Mouse (Mus musculus) liver, embryonic 14.5 days (tissue): Measurements from ENCODE around the gene Tmem169. TPM values are rescaled to one million over a fixed set of nuclear protein-coding genes. Genes with fewer than 3 reads are reported as not detected.

Source experiments
- ATAC-seq: fragments of 200-750 bp; cut with Nextera tagmentation; 2 replicates; pipeline ENCODE4 v1.8.0; 2017; ENCODE audit warnings: moderate number of reproducible peaks, mild to moderate bottlenecking, moderate library complexity; ENCODE audit not compliant: insufficient read depth
- DNase-seq, 3 experiments: peaks; one replicate each; pipeline ENCODE4 v3.0.0-alpha.2; 2012 to 2013; ENCODE audit warnings: low read depth in 3 of 3, low spot score in 3 of 3
- H3K27ac ChIP-seq: fragments of 300-500 bp; sonication (generic); 2 replicates; pipeline ENCODE4 v1.5.1; 2014; ENCODE audit warnings: moderate library complexity, mild to moderate bottlenecking, control low read depth, inconsistent platforms
- H3K27me3 ChIP-seq: fragments of 300-500 bp; sonication (generic); 2 replicates; pipeline ENCODE4 v1.6.1; 2014; ENCODE audit warnings: mild to moderate bottlenecking, low read length, moderate library complexity; ENCODE audit not compliant: control insufficient read depth, insufficient read depth
- H3K36me3 ChIP-seq: fragments of 300-500 bp; sonication (generic); replicated peaks from 2 replicates; pipeline ENCODE4 v1.6.1; 2014; ENCODE audit warnings: low read depth; ENCODE audit not compliant: control insufficient read depth, insufficient read depth
- H3K4me1 ChIP-seq, 2 experiments: fragments of 200-500 bp in 1 of 2; fragments of 300-500 bp in 1 of 2; sonication (generic) in 1 of 2; replicated peaks; 2 replicates each; pipeline ENCODE4 v1.6.1; 2012 to 2014; ENCODE audit warnings: antibody characterized with exemption in 1 of 2, inconsistent platforms in 1 of 2, low read length in 1 of 2; ENCODE audit not compliant: control insufficient read depth in 2 of 2, insufficient read depth in 2 of 2
- H3K4me2 ChIP-seq: fragments of 300-500 bp; sonication (generic); 2 replicates; pipeline ENCODE4 v1.6.1; 2014; ENCODE audit warnings: low read depth, mild to moderate bottlenecking, control low read depth, moderate library complexity
- H3K4me3 ChIP-seq, 2 experiments: fragments of 200-500 bp in 1 of 2; fragments of 300-500 bp in 1 of 2; sonication (generic) in 1 of 2; 2 replicates each; pipeline ENCODE4 v1.5.1; 2012 to 2014; ENCODE audit warnings: low read depth in 2 of 2, low read length in 2 of 2, mild to moderate bottlenecking in 2 of 2, control low read depth in 1 of 2, inconsistent platforms in 1 of 2, moderate library complexity in 1 of 2; ENCODE audit not compliant: insufficient read depth in 1 of 2
- H3K9ac ChIP-seq: fragments of 300-500 bp; sonication (generic); replicated peaks from 2 replicates; pipeline ENCODE4 v1.6.1; 2014; ENCODE audit warnings: mild to moderate bottlenecking, control low read depth, moderate library complexity
- H3K9me3 ChIP-seq: fragments of 300-500 bp; sonication (generic); 2 replicates; pipeline ENCODE4 v1.6.1; 2016; ENCODE audit warnings: low read length, mixed read lengths; ENCODE audit not compliant: control insufficient read depth
- CTCF ChIP-seq: IDR thresholded peaks from 2 replicates; pipeline ENCODE4 v1.5.1; 2016; ENCODE audit warnings: antibody characterized with exemption, low read depth, control low read depth
- EP300 ChIP-seq: IDR thresholded peaks from 2 replicates; pipeline ENCODE4 v1.6.1; 2016; ENCODE audit warnings: antibody characterized with exemption, low read depth
- WGBS: fragments of 180-500 bp; shearing (Covaris S2); extraction: QIAGEN DNeasy Blood & Tissue Kit; methylation state at CpG from one replicate; pipeline ENCODE4 v1.1.7; 2014; ENCODE audit not compliant: insufficient replicate concordance; 5-methylcytosine and 5-hydroxymethylcytosine counted together
- polyA plus RNA-seq, 2 experiments: library from polyadenylated mRNA; depleted of rRNA in 1 of 2; stranded (reverse) in 1 of 2; unstranded in 1 of 2; fragments of >200 nt; fragmentation: Nextera tagmentation in 1 of 2; extraction: Ambion mirVana in 1 of 2; gene quantifications; 2 replicates each; pipeline versions ENCODE4 v1.2.1 to v1.2.3; 2012 to 2014

Tmem169 gene
- polyA plus RNA-seq, 2 experiments, result 0.50 to 0.81 TPM

DNA sequence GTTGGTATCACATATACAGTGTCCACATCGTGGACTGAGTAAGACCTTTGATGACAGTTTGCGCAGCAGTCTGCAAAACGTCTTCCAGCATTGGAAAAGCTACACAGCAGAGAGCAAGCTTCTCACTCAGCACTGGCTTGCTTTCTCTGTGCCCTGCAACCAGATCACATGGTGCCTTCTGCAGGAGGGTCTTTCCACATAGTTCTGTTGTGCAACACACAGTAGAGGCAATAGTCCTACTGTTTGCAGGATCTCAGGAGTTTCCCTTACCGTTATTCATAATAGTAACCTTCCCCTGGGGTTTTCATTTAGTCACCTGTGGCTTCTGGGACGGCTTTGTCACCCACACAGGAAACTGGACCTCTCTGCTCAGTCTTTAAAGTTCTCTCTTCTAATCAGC lies 36.6 kb downstream of the Tmem169 start:
- Histone ChIP-seq H3K4me2 (no peak overlapping the region), H3K9ac (no peak overlapping the region), H3K36me3 (no peaks in the 10 kb centered on the region; the same call in 1 of the 2 replicates), H3K4me3 (no peak overlapping the region), H3K27ac (no peak overlapping the region), H3K4me1 (no peaks in the 10 kb centered on the region), H3K9me3 (no peaks in the 10 kb centered on the region), H3K27me3 (no peaks in the 10 kb centered on the region)
- ATAC-seq (no peak), DNase-seq (no peak)
- no peak for TF ChIP-seq CTCF
- no peak for TF ChIP-seq EP300
- 63% methylated on average over 5 of the region's 5 CpGs for WGBS

DNA sequence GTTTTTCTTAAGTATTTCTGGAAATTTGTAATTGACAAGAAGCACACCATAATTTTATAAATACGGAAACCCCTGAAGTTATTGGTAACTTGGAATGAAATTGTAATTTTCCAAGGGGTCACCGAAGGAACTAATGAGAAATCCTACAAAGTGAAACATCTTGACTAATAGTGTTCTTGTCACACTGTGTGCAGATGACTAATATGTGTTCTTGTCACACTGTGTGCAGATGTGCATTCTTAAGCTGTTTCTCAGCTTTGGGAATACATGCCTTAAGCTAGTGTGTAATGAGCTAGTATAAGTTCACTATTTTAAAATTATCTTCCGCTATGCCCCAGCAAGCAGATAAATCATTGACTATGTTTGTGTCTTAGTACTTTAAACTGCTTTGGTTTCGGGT lies 39.1 kb downstream of the Tmem169 start:
- Histone ChIP-seq H3K9me3 (no peaks in the 10 kb centered on the region), H3K4me1 (no peaks in the 10 kb centered on the region), H3K27me3 (no peaks in the 10 kb centered on the region), H3K9ac (no peak overlapping the region), H3K4me3 (no peak overlapping the region), H3K27ac (no peak overlapping the region), H3K4me2 (no peak overlapping the region), H3K36me3 (no peaks in the 10 kb centered on the region; the same call in none of the 2 replicates)
- WGBS, result 78% methylated on average over 4 of the region's 4 CpGs
- ATAC-seq (no peak), DNase-seq (no peak)
- no peak for TF ChIP-seq CTCF
- TF ChIP-seq EP300, result no peak

DNA sequence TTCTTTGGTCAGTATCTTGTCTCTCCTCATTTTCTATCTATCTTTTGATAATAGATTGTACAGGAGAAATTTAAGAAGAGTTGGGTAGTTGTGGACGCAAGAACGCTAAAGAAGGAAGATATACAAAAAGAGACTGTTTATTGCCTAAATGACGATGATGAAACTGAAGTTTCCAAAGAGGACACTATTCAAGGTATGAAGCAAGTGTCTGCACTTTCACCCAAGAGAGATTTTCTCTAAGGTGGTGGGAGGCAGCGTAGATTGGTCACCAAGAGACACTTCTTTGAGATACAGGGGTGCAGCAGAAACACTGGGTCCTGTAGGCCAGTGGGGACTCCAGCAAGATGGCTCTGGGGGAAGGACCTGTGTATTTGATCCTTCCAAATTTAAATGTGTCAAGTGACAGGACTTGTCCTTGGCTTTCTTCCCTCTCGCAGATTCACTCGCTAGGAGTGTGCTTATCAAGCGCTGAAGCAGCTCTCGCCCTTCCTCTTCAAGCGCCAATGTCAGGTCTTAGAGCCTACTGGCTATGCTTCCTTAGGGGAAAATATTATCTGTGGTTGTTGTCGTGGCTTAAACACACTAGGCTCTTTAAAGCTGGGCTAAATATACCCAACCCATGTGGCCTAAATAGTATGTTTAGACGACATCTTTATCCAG lies 42.1 kb downstream of the Tmem169 start:
- ATAC-seq, result no peak
- H3K4me1 ChIP-seq, result no peaks in the 10 kb centered on the region
- H3K27me3 ChIP-seq, result no peaks in the 10 kb centered on the region
- TF ChIP-seq EP300, result no peak
- TF ChIP-seq CTCF, result no peak
- H3K9ac ChIP-seq, result no peak overlapping the region
- no peak overlapping the region for H3K27ac ChIP-seq
- H3K36me3 ChIP-seq, result no peaks in the 10 kb centered on the region; the same call in none of the 2 replicates
- H3K4me2 ChIP-seq, result no peak overlapping the region
- H3K9me3 ChIP-seq, result no peaks in the 10 kb centered on the region
- WGBS, result 75% methylated on average over 11 of the region's 11 CpGs
- H3K4me3 ChIP-seq, result no peak overlapping the region
- DNase-seq, result no peak

DNA sequence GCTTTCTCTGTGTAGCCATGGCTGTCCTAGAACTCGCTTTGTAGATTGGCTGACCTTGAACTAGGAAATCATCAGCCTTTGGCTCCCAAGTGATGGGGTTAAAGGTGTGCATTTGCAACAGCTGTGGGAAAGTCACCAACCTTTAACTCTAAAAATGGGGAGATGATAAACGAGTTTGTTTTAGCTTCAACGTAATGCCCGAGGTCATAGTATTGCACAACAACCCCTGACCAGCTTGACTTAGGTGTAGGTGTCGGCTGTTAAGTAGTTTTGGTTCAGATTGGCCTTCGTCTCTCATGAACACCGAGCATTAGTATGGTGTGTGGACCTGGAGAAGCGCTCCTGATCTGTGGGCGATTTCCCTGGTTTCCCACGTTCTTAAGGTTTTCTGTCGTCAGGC lies 50.6 kb downstream of the Tmem169 start:
- Histone ChIP-seq H3K27me3 (no peaks in the 10 kb centered on the region), H3K27ac (no peak overlapping the region), H3K9me3 (no peaks in the 10 kb centered on the region), H3K4me1 (0 out of 4 replicates have a peak, but pooled peaks cover 0 to 2% of the 10 kb centered on the region in 2 experiments), H3K9ac (no peak overlapping the region), H3K36me3 (no peaks in the 10 kb centered on the region; the same call in 1 of the 2 replicates), H3K4me3 (no peak overlapping the region), H3K4me2 (no peak overlapping the region)
- ATAC-seq (no peak), DNase-seq (peak in 1 of 3 experiments; percentile 5)
- TF ChIP-seq EP300 (no peak), CTCF (no peak)
- WGBS, result 83% methylated on average over 11 of the region's 11 CpGs

DNA sequence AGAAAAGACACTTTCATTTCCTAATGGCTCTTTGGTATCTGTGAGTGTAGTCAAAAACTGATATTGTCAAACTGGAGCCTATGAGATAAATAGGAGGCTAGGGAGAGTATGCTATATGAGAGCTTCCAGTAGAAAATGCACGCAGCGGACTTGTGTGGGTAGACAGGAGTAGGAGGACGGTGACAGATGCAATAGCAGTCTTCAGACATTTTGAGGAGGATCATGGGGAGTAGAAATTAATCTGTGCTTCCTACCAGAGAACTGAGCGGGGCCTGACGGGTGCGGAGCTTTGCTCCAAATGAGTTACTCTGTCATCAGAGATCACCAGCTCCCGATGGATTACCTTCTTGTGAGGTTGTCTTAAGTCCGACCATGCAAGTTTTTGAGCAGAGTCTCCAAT lies 52.6 kb downstream of the Tmem169 start:
- TF ChIP-seq EP300 (no peak), CTCF (no peak)
- H3K27me3 ChIP-seq, result no peaks in the 10 kb centered on the region
- H3K9me3 ChIP-seq, result no peaks in the 10 kb centered on the region
- H3K4me3 ChIP-seq, result no peak overlapping the region
- DNase-seq (no peak), ATAC-seq (no peak)
- H3K4me1 ChIP-seq, result 0 out of 4 replicates have a peak, but pooled peaks cover 0 to 2% of the 10 kb centered on the region in 2 experiments
- H3K9ac ChIP-seq, result no peak overlapping the region
- WGBS, result 86% methylated on average over 8 of the region's 8 CpGs
- H3K27ac ChIP-seq, result no peak overlapping the region
- H3K36me3 ChIP-seq, result no peaks in the 10 kb centered on the region; the same call in 1 of the 2 replicates
- H3K4me2 ChIP-seq, result no peak overlapping the region
